Mouse (Mus musculus) granulocyte monocyte progenitor cell, adult 5-6 weeks (primary cell): ENCODE results near the gene Celsr1. TPM values are rescaled to one million over a fixed set of nuclear protein-coding genes. Genes with fewer than 3 reads are reported as not detected.
"Not testable (repeated sequence)": the region's sequence is repeated elsewhere in the genome, so short reads cannot be mapped to it uniquely, and the experiment has no call there.

Experiments
- ATAC-seq: replicated peaks from 2 replicates; pipeline ENCODE4 v1.8.0; 2016; ENCODE audit warnings: mild to moderate bottlenecking, moderate TSS enrichment, inconsistent platforms; ENCODE audit not compliant: poor library complexity, severe bottlenecking
- total RNA-seq, 2 experiments: library from RNA; stranded (forward) in 1 of 2; stranded (reverse) in 1 of 2; fragments of 200-712, 200-1000 nt in 1 of 2; fragments of >200 nt in 1 of 2; fragmentation: Nextera tagmentation in 1 of 2; gene quantifications; 2 replicates each; pipeline ENCODE4 v1.2.3; 2014 to 2017

The Celsr1 gene
- total RNA-seq, 2 experiments from 2014 or later: 8.0 to 8.7 TPM

- ATAC-seq: no peak
These were observed 31.8 kb upstream of the Celsr1 start for GRCm38 (mm10) chr15:86065367-86065766.

- no peak for ATAC-seq
These were observed 31.3 kb upstream of the Celsr1 start for GRCm38 (mm10) chr15:86064850-86065229.

GRCm38 (mm10) chr15:86064191-86064849 is 30.7 kb upstream of the Celsr1 start:
- ATAC-seq: peak; percentile 44

GRCm38 (mm10) chr15:86061848-86062481 is 28.4 kb upstream of the Celsr1 start:
- ATAC-seq: no peak

- no peak for ATAC-seq
These were observed 27.6 kb upstream of the Celsr1 start for GRCm38 (mm10) chr15:86061221-86061620.

- ATAC-seq: no peak
These were observed 27.0 kb upstream of the Celsr1 start for GRCm38 (mm10) chr15:86060581-86060980.

GRCm38 (mm10) chr15:86059835-86060380 is 26.3 kb upstream of the Celsr1 start:
- no peak for ATAC-seq

GRCm38 (mm10) chr15:86058931-86059834 is 25.6 kb upstream of the Celsr1 start:
- ATAC-seq: peak; percentile 39

- ATAC-seq: peak; percentile 35
These were observed 24.9 kb upstream of the Celsr1 start for GRCm38 (mm10) chr15:86058394-86058915.

- no peak for ATAC-seq
These were observed 24.3 kb upstream of the Celsr1 start for GRCm38 (mm10) chr15:86057908-86058307.

GRCm38 (mm10) chr15:86057413-86057812 is 23.8 kb upstream of the Celsr1 start, which contains the start of gene Gramd4:
TSS of gene Gramd4 (plus strand) at chr15:86057695.
- ATAC-seq: peak; percentile 26

GRCm38 (mm10) chr15:86056221-86056760 is 22.7 kb upstream of the Celsr1 start:
- no peak for ATAC-seq

- not testable (repeated sequence) for ATAC-seq
These were observed 21.3 kb upstream of the Celsr1 start for GRCm38 (mm10) chr15:86054861-86055260.

- peak; percentile 36 for ATAC-seq
These were observed 20.4 kb upstream of the Celsr1 start for GRCm38 (mm10) chr15:86053890-86054536.

GRCm38 (mm10) chr15:86051878-86052478 is 18.4 kb upstream of the Celsr1 start:
- no peak for ATAC-seq

- peak; percentile 72 for ATAC-seq
These were observed 17.6 kb upstream of the Celsr1 start for GRCm38 (mm10) chr15:86051152-86051551.

- ATAC-seq: no peak
These were observed 16.7 kb upstream of the Celsr1 start for GRCm38 (mm10) chr15:86050170-86050743.

GRCm38 (mm10) chr15:86049510-86049909 is 15.9 kb upstream of the Celsr1 start:
- ATAC-seq: no peak

- peak; percentile 61 for ATAC-seq
These were observed 8.8 kb upstream of the Celsr1 start for GRCm38 (mm10) chr15:86042364-86042763.
